Mouse (Mus musculus) kidney, embryonic 16.5 days (tissue): ENCODE measurements around the gene Homer1. TPM values are rescaled to one million over a fixed set of nuclear protein-coding genes. Genes with fewer than 3 reads are reported as not detected.

ENCODE experiments used
- ATAC-seq: fragments of 200-750 bp; cut with Nextera tagmentation; 2 replicates; pipeline ENCODE4 v1.8.0; 2017; ENCODE audit warnings: moderate TSS enrichment; ENCODE audit not compliant: low FRiP score, low TSS enrichment
- H3K27ac ChIP-seq: fragments of 300-500 bp; sonication (generic); 2 replicates; pipeline ENCODE4 v1.5.1; 2014; ENCODE audit warnings: low read length
- H3K27me3 ChIP-seq: fragments of 300-500 bp; sonication (generic); 2 replicates; pipeline ENCODE4 v1.6.1; 2014; ENCODE audit warnings: low read length, control low read depth, mixed read lengths; ENCODE audit not compliant: insufficient read depth
- H3K36me3 ChIP-seq: fragments of 300-500 bp; sonication (generic); 2 replicates; pipeline ENCODE4 v1.6.1; 2014; ENCODE audit warnings: low read length, control low read depth, mixed read lengths; ENCODE audit not compliant: insufficient read depth
- H3K4me1 ChIP-seq: fragments of 300-500 bp; sonication (generic); 2 replicates; pipeline ENCODE4 v1.6.1; 2014; ENCODE audit warnings: low read length, control low read depth, mixed read lengths; ENCODE audit not compliant: insufficient read depth
- H3K4me2 ChIP-seq: fragments of 300-500 bp; sonication (generic); replicated peaks from 2 replicates; pipeline ENCODE4 v1.6.1; 2014; ENCODE audit warnings: low read depth, low read length
- H3K4me3 ChIP-seq: fragments of 300-500 bp; sonication (generic); 2 replicates; pipeline ENCODE4 v1.5.1; 2014; ENCODE audit warnings: mild to moderate bottlenecking, low read length
- H3K9ac ChIP-seq: fragments of 300-500 bp; sonication (generic); replicated peaks from 2 replicates; pipeline ENCODE4 v1.6.1; 2014; ENCODE audit warnings: low read length
- H3K9me3 ChIP-seq: fragments of 300-500 bp; sonication (generic); 2 replicates; pipeline ENCODE4 v1.6.1; 2016; ENCODE audit warnings: low read length, control low read depth
- WGBS: fragments of 180-500 bp; shearing (Covaris S2); extraction: QIAGEN DNeasy Blood & Tissue Kit; methylation state at CpG from one replicate; pipeline ENCODE4 v1.1.7; 2014; 5-methylcytosine and 5-hydroxymethylcytosine counted together
- polyA plus RNA-seq: library from polyadenylated mRNA; unstranded; fragments of >200 nt; fragmentation: Nextera tagmentation; extraction: Ambion mirVana; gene quantifications from 2 replicates; pipeline ENCODE4 v1.2.1, GENCODE M21; 2015

Gene Homer1
- polyA plus RNA-seq, 1 experiment from 2014 or later, result 3.2 TPM

DNA sequence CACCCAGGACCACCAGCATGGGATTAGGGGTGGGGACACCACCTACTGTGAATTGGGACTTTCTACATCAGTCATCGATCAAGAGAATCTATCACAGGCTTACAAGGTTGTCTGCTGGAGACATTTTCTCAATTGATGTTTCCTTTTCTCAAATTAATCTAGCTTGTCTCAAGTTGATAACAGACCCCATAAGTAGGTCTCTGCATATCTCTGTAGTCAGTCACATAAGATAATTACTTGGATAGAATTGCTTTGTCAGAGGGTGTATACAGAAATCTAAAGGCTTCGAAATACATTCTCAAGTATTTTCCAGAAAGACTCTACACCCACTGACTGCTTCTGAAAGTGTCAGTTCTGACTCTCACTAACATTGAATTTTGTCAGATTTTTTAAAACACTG, 32.3 kb downstream of the Homer1 start:
- no peaks in the 10 kb centered on the region for H3K36me3 ChIP-seq
- H3K27ac ChIP-seq, result no peak overlapping the region
- H3K4me3 ChIP-seq, result no peak overlapping the region
- WGBS, result 89% methylated on average over 2 of the region's 2 CpGs
- ATAC-seq, result no peak
- H3K4me2 ChIP-seq, result no peak overlapping the region
- H3K27me3 ChIP-seq, result no peaks in the 10 kb centered on the region
- H3K9me3 ChIP-seq, result no peaks in the 10 kb centered on the region
- H3K4me1 ChIP-seq, result no peaks in the 10 kb centered on the region
- H3K9ac ChIP-seq, result no peak overlapping the region

DNA sequence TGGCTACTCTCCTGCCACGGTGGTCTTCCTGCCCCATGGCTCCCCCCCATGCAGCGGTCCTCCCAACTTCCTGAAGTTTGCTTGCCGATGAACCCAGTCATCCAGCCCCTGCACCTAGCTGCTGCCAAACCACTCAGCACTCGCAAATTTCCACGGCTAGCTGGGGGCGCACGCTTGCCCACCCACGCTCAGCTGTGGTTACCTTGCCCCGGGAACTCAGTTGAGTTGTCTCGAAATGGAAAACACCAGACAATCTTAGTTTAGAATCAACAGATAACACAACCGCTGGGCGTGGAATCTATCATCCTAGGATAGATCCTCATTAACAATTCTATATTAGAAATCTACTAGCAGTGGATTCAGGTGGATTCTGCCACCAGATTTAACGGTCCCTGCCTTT, 33.1 kb downstream of the Homer1 start:
- Histone ChIP-seq H3K4me1 (no peaks in the 10 kb centered on the region), H3K9me3 (no peaks in the 10 kb centered on the region), H3K36me3 (no peaks in the 10 kb centered on the region), H3K4me3 (no peak overlapping the region), H3K9ac (no peak overlapping the region), H3K27ac (no peak overlapping the region), H3K27me3 (no peaks in the 10 kb centered on the region), H3K4me2 (no peak overlapping the region)
- ATAC-seq, result no peak
- WGBS, result 92% methylated on average over 13 of the region's 13 CpGs

DNA sequence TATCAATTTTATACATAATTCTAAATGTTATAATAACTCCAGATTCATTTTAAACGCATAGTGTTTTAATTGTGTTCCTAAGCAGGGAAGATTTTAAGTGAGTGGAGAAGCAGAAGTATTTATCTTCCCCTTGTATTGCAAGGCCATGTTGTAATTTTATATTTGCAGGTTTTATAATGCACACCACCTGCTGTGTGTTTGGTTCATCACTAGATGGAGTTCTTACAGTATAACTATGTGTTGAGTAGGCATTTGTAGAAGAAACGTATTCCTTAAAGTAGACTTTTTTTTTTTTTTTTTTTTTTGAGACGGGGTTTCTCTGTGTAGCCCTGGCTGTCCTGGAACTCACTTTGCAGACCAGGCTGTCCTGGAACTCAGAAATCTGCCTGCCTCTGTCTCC, 35.9 kb downstream of the Homer1 start:
- no peak overlapping the region for H3K9ac ChIP-seq
- no peaks in the 10 kb centered on the region for H3K36me3 ChIP-seq
- no peaks in the 10 kb centered on the region for H3K9me3 ChIP-seq
- no peak for ATAC-seq
- WGBS, result 61% methylated on average over 3 of the region's 3 CpGs
- H3K4me3 ChIP-seq, result no peak overlapping the region
- H3K27ac ChIP-seq, result no peak overlapping the region
- H3K4me2 ChIP-seq, result no peak overlapping the region
- H3K27me3 ChIP-seq, result no peaks in the 10 kb centered on the region
- H3K4me1 ChIP-seq, result peaks cover 5% of the 10 kb centered on the region

DNA sequence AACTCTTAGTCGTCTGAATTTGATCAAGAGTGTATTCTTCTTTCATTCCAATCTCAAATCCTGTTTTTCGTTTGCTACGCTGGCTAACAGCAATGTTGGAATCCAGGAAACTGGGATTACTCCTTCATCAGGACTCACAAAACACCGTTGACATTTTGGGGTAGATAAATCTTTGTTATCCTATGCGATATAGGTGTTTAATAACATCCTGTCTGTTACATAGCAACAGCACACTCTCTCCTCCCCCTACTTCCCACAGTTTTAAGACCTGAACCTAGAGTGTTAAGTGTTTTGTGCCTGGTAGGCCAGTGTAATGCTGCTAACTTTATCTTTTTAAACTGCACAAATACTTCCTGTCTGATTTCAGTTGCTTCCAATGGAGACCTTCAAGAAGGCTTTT, 39.0 kb downstream of the Homer1 start:
- Histone ChIP-seq H3K4me1 (peaks cover 5% of the 10 kb centered on the region), H3K36me3 (no peaks in the 10 kb centered on the region), H3K4me3 (no peak overlapping the region), H3K9me3 (no peaks in the 10 kb centered on the region), H3K9ac (no peak overlapping the region), H3K27ac (no peak overlapping the region), H3K4me2 (no peak overlapping the region), H3K27me3 (no peaks in the 10 kb centered on the region)
- no peak for ATAC-seq
- 31% methylated on average over 5 of the region's 5 CpGs for WGBS

DNA sequence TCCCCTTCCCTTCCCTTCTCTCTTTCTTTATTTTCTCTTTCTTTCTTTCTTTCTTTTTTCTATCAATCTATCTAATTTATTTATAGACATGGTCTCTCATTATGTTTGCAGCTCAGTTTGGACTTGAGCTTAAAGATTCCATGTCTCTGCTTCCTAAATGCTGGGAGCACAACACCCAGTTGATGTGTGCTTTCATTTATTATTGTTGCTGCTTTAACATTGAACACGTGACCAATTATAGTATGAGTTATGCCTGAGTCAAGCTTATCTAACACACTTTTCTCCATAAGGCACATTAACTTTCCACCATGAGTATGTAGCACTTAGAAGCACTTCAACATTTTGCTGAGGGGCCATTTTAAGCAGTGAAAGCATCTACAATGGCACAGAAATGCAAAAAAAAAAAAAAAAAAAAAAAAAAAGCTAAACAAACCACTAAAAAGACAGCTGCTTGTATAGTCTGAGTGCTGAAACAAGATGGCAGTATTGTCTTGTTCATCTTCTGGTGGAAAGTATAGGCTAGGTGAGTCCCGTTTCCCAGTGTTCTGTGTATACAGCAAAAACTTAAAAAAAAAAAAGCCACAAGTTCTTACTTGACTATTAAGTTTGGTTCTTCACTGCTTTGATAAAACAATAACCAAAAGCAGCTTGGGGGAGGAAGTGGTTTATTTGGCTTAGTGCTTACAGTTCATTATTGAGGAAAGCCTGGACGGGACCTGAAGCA, 41.3 kb downstream of the Homer1 start:
- peaks cover 5% of the 10 kb centered on the region for H3K4me1 ChIP-seq
- H3K9me3 ChIP-seq, result no peaks in the 10 kb centered on the region
- no peak overlapping the region for H3K27ac ChIP-seq
- H3K4me3 ChIP-seq, result no peak overlapping the region
- no peaks in the 10 kb centered on the region for H3K36me3 ChIP-seq
- no peak for ATAC-seq
- 82% methylated on average over 3 of the region's 3 CpGs for WGBS
- no peak overlapping the region for H3K9ac ChIP-seq
- no peaks in the 10 kb centered on the region for H3K27me3 ChIP-seq
- H3K4me2 ChIP-seq, result no peak overlapping the region

DNA sequence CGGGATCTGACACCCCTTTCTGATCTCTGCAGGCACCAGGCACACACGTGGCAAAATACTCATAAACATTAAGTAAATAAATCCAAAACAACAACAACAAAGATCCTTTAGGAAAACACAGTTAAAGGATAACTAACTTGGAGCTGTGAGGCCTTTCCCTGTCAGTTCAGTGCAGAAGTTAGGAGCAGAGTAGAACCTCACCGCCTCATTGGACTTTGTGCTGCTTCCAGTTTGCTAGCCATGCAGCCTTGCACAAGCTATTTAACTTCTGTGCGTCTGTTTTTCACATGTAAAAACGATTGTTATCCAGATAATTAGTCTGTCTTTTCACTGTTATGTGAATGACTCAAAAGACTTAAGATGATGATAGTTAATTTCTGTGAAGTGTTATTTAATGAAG, 43.2 kb downstream of the Homer1 start:
- ATAC-seq, result no peak
- Histone ChIP-seq H3K36me3 (no peaks in the 10 kb centered on the region), H3K9ac (no peak overlapping the region), H3K4me2 (no peak overlapping the region), H3K27ac (no peak overlapping the region), H3K9me3 (no peaks in the 10 kb centered on the region), H3K27me3 (no peaks in the 10 kb centered on the region), H3K4me1 (peaks cover 5% of the 10 kb centered on the region), H3K4me3 (no peak overlapping the region)
- 79% methylated on average over 5 of the region's 5 CpGs for WGBS

DNA sequence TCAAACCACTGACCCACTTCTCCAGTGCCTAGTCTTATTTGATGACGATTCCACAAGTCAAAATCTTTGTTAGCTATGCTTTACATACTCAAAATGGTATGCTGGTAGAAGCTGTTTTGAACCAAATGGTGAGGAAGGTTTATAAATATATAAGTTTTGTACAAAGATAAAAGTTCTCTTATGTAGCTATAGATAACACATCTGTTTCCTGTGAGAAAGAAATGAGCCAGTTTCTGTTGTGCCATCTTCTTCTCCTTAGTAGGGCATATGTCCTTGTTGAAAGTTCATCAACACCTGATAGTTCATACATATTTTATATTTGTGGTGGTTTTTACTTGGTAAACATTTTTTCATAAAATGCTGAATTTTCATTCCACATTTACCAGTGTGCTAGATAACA, 45.0 kb downstream of the Homer1 start:
- H3K4me1 ChIP-seq, result no peaks in the 10 kb centered on the region
- H3K27ac ChIP-seq, result no peak overlapping the region
- no peaks in the 10 kb centered on the region for H3K36me3 ChIP-seq
- no peaks in the 10 kb centered on the region for H3K27me3 ChIP-seq
- no peak overlapping the region for H3K9ac ChIP-seq
- H3K4me3 ChIP-seq, result no peak overlapping the region
- ATAC-seq, result no peak
- WGBS, result 93% methylated on average over 1 of the region's 1 CpGs
- no peaks in the 10 kb centered on the region for H3K9me3 ChIP-seq
- H3K4me2 ChIP-seq, result no peak overlapping the region

DNA sequence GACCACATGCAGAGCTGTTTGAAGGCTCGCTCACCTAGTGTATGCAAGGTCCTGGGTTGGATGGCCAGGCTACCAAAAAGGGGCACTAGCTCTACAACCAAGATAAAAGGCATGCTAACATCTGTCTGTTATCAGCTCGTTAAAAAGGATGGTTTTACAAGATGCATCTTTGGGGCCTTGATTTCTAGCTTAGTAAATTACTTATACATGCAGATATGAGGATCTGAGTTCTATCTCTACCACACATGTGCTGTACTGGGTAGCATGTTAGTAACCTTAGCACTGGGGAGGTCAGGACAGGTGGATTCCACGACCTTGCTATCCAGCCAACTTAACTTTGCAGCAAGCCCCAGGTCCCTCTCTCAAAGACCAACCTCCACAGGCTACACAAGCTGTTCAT, 46.4 kb downstream of the Homer1 start:
- ATAC-seq, result no peak
- WGBS, result 85% methylated on average over 3 of the region's 3 CpGs
- H3K27ac ChIP-seq, result no peak overlapping the region

DNA sequence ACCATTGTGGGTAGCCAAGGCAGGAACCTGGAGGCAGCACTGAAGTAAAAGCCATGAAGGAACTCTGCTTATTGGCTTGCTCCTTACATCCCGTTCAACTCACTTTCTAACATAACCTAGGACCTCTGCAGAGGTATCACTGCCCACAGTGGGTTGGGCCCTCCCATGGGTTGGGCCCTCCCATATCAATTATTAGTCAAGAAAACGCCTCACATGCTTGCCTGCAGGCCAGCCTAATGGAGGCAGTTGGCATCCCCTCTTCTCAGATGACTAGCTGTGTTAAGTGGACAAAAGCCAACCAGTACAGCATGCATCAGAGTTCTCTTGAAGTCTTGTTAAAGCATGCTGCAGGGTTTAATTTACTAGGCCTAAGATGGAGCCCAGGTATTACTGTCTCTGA, 52.6 kb downstream of the Homer1 start:
- Histone ChIP-seq H3K9me3 (no peaks in the 10 kb centered on the region), H3K4me3 (no peak overlapping the region), H3K27ac (no peak overlapping the region), H3K9ac (no peak overlapping the region), H3K4me2 (no peak overlapping the region), H3K4me1 (no peaks in the 10 kb centered on the region), H3K27me3 (no peaks in the 10 kb centered on the region), H3K36me3 (no peaks in the 10 kb centered on the region)
- ATAC-seq, result no peak
- 72% methylated on average over 2 of the region's 2 CpGs for WGBS

More for the DNA sequence above, 46.4 kb downstream of the Homer1 start:
- Histone ChIP-seq H3K9me3 (no peaks in the 10 kb centered on the region), H3K4me2 (no peak overlapping the region), H3K36me3 (no peaks in the 10 kb centered on the region), H3K4me1 (no peaks in the 10 kb centered on the region), H3K27me3 (no peaks in the 10 kb centered on the region), H3K4me3 (no peak overlapping the region), H3K9ac (no peak overlapping the region)

DNA sequence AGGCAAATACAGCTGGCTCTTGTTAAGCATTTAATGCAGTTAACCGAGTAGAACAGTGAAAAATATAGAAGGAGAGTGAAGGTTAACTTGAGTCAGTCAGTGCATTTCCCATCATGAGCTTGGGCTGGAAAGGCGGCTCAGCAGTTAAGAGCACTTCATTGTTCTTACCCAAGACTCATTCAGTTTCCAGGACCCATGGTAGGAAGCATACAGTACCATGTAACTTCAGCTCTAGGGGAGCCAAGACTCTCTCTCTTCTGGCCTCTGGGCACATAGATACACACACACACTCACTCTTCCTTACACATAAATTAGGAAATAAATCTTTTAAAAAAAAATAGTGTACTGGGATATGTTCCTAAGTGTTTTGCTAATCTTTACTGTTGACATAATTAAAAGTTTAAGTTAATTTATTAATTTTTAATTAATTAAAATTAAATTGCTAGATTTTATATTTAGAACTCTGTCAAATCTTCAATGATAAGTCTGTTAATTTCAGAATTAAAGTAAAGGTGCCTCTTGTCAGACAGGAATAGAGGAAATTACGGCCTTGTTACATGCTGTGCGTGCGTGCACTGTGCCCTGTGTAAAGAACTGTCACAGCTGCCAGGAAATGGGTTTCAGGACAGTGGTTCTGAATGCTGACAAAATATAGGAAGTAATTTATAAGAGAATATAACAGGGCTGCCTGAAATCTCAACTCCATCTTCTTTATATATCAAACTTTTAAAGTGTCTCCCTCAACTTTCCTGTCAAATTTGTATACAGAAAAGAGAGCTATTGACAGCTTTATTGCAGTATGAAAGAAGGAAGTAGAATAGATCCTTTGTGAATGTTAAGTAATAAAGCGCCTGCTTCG, 55.2 kb downstream of the Homer1 start:
- Histone ChIP-seq H3K9me3 (no peaks in the 10 kb centered on the region), H3K27me3 (no peaks in the 10 kb centered on the region), H3K4me2 (no peak overlapping the region), H3K9ac (no peak overlapping the region), H3K4me1 (no peaks in the 10 kb centered on the region), H3K4me3 (no peak overlapping the region), H3K36me3 (no peaks in the 10 kb centered on the region), H3K27ac (no peak overlapping the region)
- WGBS, result 54% methylated on average over 7 of the region's 7 CpGs
- peak; percentile 51; the same call in 1 of the 2 replicates for ATAC-seq
